Mouse (Mus musculus) right cerebral cortex, postnatal 4 days (tissue): ENCODE results near the gene Ubr4.

ENCODE experiments used
- DNase-seq: peaks from one replicate; pipeline ENCODE4 v3.0.0-alpha.2; 2022

Gene Ubr4

GRCm38 (mm10) chr4:139432966-139433765 is 80.8 kb downstream of the Ubr4 start:
- DNase-seq: no peak

- DNase-seq: no peak
These were observed 88.8 kb downstream of the Ubr4 start for GRCm38 (mm10) chr4:139441244-139441643.

DNA sequence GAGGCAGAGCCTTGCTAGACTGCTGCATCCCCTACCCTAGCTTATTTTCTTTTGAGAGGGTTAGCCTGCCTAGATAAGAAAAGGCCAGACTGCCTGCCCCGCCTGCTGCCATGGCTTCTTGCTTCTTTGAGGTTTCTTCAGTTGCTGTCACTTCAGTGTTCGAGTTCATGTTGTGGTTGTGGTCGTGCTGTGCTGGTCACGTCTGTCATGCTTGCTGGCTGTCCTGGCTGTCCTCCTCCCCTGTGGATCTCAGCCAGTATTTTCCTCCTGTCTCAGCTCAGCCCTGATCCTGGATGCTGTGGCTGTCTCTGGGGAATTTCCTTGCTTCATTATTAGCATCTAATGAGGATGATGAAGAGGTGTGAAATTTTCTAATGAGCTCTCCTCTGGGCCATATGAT is 89.4 kb downstream of the Ubr4 start:
- DNase-seq: no peak

DNA sequence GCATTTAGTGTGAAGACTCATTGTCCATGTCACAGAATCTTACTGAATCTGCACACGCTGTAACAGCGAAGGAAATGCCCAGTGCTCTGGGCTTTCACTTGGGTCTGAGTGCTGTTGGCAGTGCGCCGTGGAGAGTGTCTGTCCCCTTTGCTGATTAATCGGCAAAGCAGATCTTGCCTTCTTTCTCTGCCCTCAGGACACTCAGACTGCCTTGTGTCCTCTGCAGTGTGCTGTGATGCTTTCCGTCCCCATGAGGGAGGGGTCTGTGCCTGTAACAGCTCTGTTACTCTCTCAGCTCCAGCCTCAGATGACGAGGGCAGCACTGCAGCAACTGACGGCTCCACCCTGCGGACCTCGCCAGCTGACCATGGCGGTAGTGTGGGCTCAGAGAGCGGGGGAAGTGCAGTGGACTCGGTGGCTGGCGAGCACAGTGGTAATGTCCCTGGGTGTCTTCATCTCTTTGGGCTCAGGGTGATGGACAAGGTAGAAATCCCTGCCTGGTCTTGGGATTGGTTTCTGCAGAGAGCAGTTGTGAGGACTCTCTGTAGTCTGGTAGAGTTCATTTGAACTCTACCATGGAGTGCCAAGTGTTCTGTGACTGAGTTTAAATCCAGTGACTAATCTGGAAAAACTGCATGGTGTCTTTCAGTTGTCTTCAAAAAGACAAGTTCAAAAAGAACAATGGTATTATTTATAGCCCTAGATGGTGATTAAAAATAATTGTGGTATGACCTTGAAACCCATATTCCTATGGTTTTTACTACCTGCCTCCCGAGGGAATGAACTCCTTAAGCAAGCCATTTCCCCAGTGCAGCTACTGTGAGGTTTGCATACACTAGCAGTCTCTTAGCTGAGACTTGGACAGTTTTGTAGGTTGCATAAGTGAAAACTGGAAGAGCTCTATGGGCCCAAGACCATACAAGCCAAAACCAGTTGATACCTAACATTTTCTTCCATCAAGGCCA is 90.3 kb downstream of the Ubr4 start:
- DNase-seq: no peak

- no peak for DNase-seq
These were observed 91.9 kb downstream of the Ubr4 start for GRCm38 (mm10) chr4:139444315-139444714.

DNA sequence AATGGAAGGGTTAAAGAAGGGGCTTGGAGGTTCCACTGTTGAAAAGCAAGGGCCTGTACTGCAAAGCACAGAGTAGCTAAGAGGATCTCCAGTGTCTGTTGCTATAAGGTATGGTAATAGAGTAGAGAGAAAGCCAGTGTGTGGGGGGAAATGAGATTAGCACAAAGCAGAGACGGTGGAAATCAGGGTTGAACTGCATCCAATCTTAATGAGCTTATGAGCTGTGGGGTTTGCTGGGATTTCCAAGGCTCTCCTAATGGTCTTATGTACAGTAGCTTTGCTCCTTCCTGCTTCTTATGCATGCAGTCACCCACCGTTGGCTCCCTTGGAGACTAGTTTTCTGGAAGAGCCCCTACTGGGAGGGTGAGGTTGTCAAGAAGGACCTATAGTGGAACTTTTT is 93.8 kb downstream of the Ubr4 start:
- DNase-seq: no peak

DNA sequence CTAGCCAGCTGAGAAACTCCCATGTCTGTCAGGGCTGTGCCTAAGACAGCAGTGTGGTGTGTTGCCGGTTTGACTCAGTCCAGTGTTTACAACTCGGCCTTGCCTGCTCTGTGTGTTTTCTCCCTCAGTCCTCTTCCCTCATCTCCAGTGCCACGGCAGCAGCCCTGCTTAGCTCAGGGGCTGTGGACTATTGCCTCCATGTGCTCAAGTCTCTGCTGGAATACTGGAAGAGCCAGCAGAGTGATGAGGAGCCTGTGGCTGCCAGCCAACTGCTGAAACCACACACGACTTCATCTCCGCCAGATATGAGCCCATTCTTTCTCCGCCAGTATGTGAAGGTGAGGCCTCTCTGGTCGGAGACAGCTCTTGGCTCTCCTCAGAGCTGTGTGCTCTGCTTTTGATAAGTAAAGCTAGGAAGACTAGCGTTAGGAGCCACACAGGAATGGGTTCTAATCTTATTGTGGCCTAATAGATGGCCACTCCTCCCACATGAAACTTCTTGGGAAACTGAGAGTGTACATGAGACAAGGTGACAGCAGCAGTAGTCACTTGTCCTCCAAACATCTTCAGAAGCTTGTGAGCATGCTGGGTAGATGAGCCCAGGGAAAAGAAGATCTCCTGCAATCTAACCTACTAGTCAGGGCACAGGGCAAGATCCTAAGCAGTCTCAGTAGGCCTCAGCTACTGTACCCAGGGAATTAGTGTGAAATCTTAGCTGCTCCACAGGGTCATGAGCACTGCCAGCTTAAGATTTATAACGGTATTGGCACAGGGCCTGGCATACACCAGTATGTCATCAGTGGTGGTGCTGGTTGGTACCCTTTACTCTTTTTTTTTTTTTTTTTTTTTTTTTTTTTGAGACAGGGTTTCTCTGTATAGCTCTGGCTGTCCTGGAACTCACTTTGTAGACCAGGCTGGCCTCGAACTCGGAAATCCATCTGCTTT is 94.6 kb downstream of the Ubr4 start:
- DNase-seq: no peak

- no peak for DNase-seq
These were observed 100.7 kb downstream of the Ubr4 start for GRCm38 (mm10) chr4:139452944-139453700.

DNA sequence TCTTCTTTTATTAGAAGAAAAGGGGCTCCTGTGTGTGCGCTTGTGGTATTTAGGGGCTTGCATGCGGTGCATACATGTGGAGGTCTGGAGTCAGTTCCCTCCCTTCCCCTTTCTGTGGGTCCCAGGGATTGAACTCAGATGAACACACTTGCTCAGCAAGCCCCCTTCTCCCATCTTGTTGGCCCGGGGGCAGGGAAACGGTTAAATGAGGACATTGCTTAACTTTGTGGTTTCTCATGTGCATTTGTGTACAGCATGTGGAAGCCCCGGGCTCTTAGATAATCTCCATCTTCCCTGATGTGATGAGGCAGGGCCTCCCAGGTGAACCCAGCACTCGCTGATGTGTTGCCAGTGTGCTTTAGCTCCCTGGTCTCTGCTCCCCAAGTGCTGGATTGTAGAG is 101.9 kb downstream of the Ubr4 start:
- no peak for DNase-seq

- no peak for DNase-seq
These were observed 107.6 kb downstream of the Ubr4 start for GRCm38 (mm10) chr4:139459970-139460369.

DNA sequence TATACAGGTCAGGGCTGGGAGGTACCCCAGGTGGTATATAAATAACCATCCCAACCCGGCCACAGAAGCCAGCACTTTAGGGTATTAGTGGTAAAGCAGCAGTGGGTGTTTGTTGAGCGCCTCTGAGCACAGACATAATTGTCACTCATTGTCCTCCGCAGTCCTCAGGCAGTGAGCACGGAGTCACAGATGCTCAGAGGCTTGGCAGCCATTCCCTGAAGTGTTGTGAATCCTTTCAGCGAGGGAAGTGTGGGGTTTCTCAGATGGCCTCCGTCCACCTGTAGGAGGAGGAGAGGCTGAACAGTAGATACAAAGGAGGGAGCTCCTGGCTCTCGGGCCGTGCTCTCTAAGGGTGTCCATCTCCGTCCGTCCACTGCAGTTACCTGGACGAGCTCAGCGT is 111.8 kb downstream of the Ubr4 start:
- DNase-seq: no peak

GRCm38 (mm10) chr4:139466541-139466940 is 114.1 kb downstream of the Ubr4 start:
- no peak for DNase-seq

DNA sequence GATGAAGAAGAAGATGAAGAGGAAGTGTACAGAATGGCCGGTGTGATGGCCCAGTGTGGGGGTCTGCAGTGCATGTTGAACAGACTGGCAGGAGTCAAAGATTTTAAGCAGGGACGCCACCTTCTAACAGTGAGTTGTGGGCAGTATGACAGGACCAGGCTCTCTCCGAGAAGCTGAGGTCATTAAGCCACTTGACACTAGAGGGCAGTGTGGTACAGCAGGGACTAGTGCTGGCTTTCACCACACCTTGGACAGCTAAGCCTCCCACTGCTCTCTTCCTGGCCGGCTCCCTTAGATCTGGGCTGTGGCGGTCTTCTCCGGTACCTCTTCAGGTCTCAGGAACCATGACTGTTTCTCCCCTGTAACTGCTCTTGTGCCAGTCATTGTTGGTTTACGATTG is 117.8 kb downstream of the Ubr4 start:
- peak; percentile 69 for DNase-seq

GRCm38 (mm10) chr4:139476663-139477625 is 124.5 kb downstream of the Ubr4 start:
- DNase-seq: peak; percentile 66

DNA sequence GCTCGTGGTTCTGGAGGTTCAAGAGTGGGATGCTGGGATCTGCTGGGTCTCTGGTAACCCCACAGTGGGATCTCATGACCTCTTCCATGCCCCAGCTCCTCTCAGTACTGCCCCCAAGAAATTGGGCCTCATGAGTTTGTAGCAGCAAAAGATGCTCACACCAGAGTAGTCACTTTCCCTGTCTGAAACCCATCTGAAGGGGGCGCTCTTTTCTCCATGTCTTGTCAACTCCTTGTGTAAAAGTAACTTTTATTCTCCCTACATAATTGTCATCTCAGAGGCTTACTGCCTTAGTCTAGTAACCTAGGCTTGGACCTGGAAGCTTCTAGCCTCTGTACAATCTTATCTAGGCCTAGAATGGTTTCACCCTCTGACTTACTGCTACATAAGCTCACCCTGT is 125.6 kb downstream of the Ubr4 start:
- DNase-seq: no peak

DNA sequence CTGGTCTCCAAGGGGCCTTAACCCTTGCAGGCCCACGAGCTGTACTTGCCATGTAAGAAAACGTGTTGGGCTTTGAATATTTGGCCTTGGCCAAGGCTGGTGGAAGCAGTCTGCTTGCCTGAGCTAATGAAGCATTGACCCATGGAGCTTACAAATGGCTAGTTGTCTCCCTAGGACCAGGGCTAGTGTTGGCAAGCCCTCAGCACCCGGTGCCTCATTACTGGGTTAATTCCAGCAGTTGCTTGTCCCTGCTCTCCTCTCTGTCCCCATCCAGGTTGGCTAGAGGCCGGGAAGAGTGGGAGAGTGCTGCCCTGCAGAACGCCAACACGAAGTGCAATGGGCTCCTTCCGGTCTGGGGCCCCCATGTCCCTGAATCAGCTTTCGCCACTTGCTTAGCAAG is 126.8 kb downstream of the Ubr4 start:
- DNase-seq: no peak

DNA sequence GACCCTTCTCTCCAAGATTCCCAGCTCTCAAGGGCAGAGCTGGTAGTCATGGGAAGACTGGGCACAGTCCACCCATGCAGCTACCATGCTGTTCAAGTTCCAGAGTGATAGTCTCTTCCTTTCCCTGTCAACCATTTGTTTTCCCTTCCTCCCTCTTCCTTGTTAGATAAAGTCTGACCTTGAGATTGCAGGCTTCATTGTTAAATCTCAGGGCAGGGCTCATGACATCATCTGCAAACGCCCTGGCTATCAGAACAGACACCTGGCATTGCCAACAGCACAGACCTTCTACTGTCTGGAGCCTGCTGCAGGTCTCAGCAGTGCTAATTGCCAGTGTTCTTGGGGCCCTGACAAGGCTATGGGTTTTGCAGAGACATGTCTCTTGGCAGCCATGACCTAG is 129.0 kb downstream of the Ubr4 start:
- DNase-seq: no peak

GRCm38 (mm10) chr4:139483461-139484105 is 131.2 kb downstream of the Ubr4 start:
- no peak for DNase-seq

GRCm38 (mm10) chr4:139484496-139484895 is 132.1 kb downstream of the Ubr4 start:
- DNase-seq: no peak

GRCm38 (mm10) chr4:139487085-139487484 is 134.7 kb downstream of the Ubr4 start:
- no peak for DNase-seq
